In genomic region chr1:59368649-59369319, GRCm38 (mm10) we compare ENCODE assay signal across 17 mouse cellular contexts.
DNase-seq lines count a peak whose midpoint lies in the region; ATAC-seq and TF ChIP-seq lines count a peak whose summit lies in the region.
"Had no signal": no experiment of that assay in that cellular context is flagged by ENCODE, and none has a peak within 500 bp of the region (broad histone marks: within the 10 kb centered on the region; RNA-seq: fewer than 3 reads in every experiment).

No protein-coding gene starts in this region.

- peaks cover 28% of the 10 kb centered on the region for H3K4me1 ChIP-seq in liver, embryonic 11.5 days (replicated peaks; ENCODE audit: control insufficient read depth, insufficient read depth, low read length)
- peaks cover 10% of the 10 kb centered on the region for H3K4me1 ChIP-seq in liver, postnatal 0 days (ENCODE audit: insufficient read depth)
- H3K4me1 ChIP-seq in intestine, embryonic 16.5 days (ENCODE audit: control insufficient read depth, insufficient read depth, low read length): peaks cover 14% of the 10 kb centered on the region
- no peaks in the 10 kb centered on the region for H3K4me1 ChIP-seq in lung, postnatal 0 days (ENCODE audit: insufficient read depth, low read depth, low read length)

- no peak for TF ChIP-seq CTCF in liver, postnatal 0 days (IDR thresholded peaks at IDR 0.05; ENCODE audit: low read depth)
- no peak for TF ChIP-seq CTCF in lung, postnatal 0 days (IDR thresholded peaks at IDR 0.05)

- no peak overlapping the region; the same call in 1 of the 2 replicates for H3K4me2 ChIP-seq in liver, embryonic 11.5 days
- no peak overlapping the region for H3K4me2 ChIP-seq in liver, postnatal 0 days (ENCODE audit: low read depth, low read length)
- no peak overlapping the region for H3K4me2 ChIP-seq in intestine, embryonic 16.5 days (ENCODE audit: low read depth, low read length)
- no peak overlapping the region for H3K4me2 ChIP-seq in lung, postnatal 0 days (replicated peaks; ENCODE audit: low read depth, low read length)
- H3K4me2 ChIP-seq: forebrain, embryonic 12.5 days; hindbrain, embryonic 13.5 days had no signal

- no peak for ATAC-seq in liver, embryonic 11.5 days (replicated peaks; ENCODE audit: low FRiP score)
- ATAC-seq in liver, postnatal 0 days: no peak
- ATAC-seq in intestine, embryonic 16.5 days: peak; percentile 63; the same call in 1 of the 2 replicates
- ATAC-seq in lung, postnatal 0 days: peak; percentile 73

- no peaks in the 10 kb centered on the region for H3K9me3 ChIP-seq in liver, embryonic 11.5 days (ENCODE audit: control insufficient read depth, low read length)
- no peaks in the 10 kb centered on the region for H3K9me3 ChIP-seq in liver, postnatal 0 days (ENCODE audit: low read length)
- no peaks in the 10 kb centered on the region for H3K9me3 ChIP-seq in intestine, embryonic 16.5 days (ENCODE audit: control insufficient read depth, low read length)
- H3K9me3 ChIP-seq in lung, postnatal 0 days (ENCODE audit: low read length): no peaks in the 10 kb centered on the region
- H3K9me3 ChIP-seq: forebrain, embryonic 12.5 days; heart, embryonic 10.5 days; hindbrain, embryonic 13.5 days; midbrain, embryonic 10.5 days had no signal

- H3K27me3 ChIP-seq in liver, embryonic 11.5 days (replicated peaks; ENCODE audit: control insufficient read depth, insufficient read depth, low read length): no peaks in the 10 kb centered on the region
- H3K27me3 ChIP-seq in liver, postnatal 0 days (ENCODE audit: insufficient read depth, low read length): no peaks in the 10 kb centered on the region
- no peaks in the 10 kb centered on the region for H3K27me3 ChIP-seq in intestine, embryonic 16.5 days (replicated peaks; ENCODE audit: control insufficient read depth, insufficient read depth, low read length)
- no peaks in the 10 kb centered on the region for H3K27me3 ChIP-seq in lung, postnatal 0 days (replicated peaks; ENCODE audit: insufficient read depth, low read length)
- H3K27me3 ChIP-seq: hindbrain, embryonic 13.5 days had no signal

- no peak overlapping the region for H3K9ac ChIP-seq in liver, embryonic 11.5 days (ENCODE audit: low read depth, low read length)
- H3K9ac ChIP-seq in liver, postnatal 0 days (replicated peaks): no peak overlapping the region
- no peak overlapping the region for H3K9ac ChIP-seq in intestine, embryonic 16.5 days (ENCODE audit: low read depth, low read length)
- H3K9ac ChIP-seq in lung, postnatal 0 days (replicated peaks; ENCODE audit: low read depth): no peak overlapping the region
- H3K9ac ChIP-seq: forebrain, embryonic 12.5 days; hindbrain, embryonic 13.5 days had no signal

- 47% methylated on average over 10 of the region's 10 CpGs for WGBS in liver, embryonic 11.5 days
- WGBS in liver, postnatal 0 days (ENCODE audit: insufficient replicate concordance): 61% methylated on average over 10 of the region's 10 CpGs
- whole genome bisulfite sequencing in intestine, embryonic 16.5 days: 36% methylated on average over 10 of the region's 10 CpGs
- 26% methylated on average over 10 of the region's 10 CpGs for WGBS in lung, postnatal 0 days

- no peak for TF ChIP-seq EP300 in liver, postnatal 0 days (IDR thresholded peaks at IDR 0.05; ENCODE audit: low read depth)
- TF ChIP-seq EP300 in lung, postnatal 0 days (IDR thresholded peaks at IDR 0.05): no peak

- H3K36me3 ChIP-seq in liver, embryonic 11.5 days (ENCODE audit: control insufficient read depth, insufficient read depth, low read length): no peaks in the 10 kb centered on the region
- no peaks in the 10 kb centered on the region for H3K36me3 ChIP-seq in liver, postnatal 0 days (replicated peaks; ENCODE audit: insufficient read depth, low read length)
- no peaks in the 10 kb centered on the region for H3K36me3 ChIP-seq in intestine, embryonic 16.5 days (ENCODE audit: control insufficient read depth, insufficient read depth, low read length)
- no peaks in the 10 kb centered on the region for H3K36me3 ChIP-seq in lung, postnatal 0 days (ENCODE audit: insufficient read depth, low read length)
- H3K36me3 ChIP-seq: forebrain, embryonic 12.5 days; heart, embryonic 10.5 days; hindbrain, embryonic 13.5 days; midbrain, embryonic 10.5 days had no signal

- no peak overlapping the region for H3K4me3 ChIP-seq in liver, embryonic 11.5 days (ENCODE audit: low read depth, low read length)
- no peak overlapping the region for H3K4me3 ChIP-seq in liver, postnatal 0 days (ENCODE audit: low read depth, low read length)
- H3K4me3 ChIP-seq in intestine, embryonic 16.5 days (ENCODE audit: low read length): no peak overlapping the region
- no peak overlapping the region for H3K4me3 ChIP-seq in lung, postnatal 0 days (ENCODE audit: low read depth, low read length)
- H3K4me3 ChIP-seq: forebrain, embryonic 12.5 days; hindbrain, embryonic 13.5 days; left cerebral cortex, adult 2 months; midbrain, embryonic 10.5 days had no signal

- peak overlapping the region; percentile 54 for H3K27ac ChIP-seq in liver, embryonic 11.5 days (ENCODE audit: low read depth, low read length)
- no peak overlapping the region for H3K27ac ChIP-seq in liver, postnatal 0 days (ENCODE audit: low read depth)
- H3K27ac ChIP-seq in intestine, embryonic 16.5 days (ENCODE audit: low read length): no peak overlapping the region
- H3K27ac ChIP-seq in lung, postnatal 0 days (ENCODE audit: low read length): no peak overlapping the region
- H3K27ac ChIP-seq: forebrain, embryonic 12.5 days; hindbrain, embryonic 13.5 days; left cerebral cortex, adult 2 months; midbrain, embryonic 10.5 days had no signal

- DNase-seq in liver, embryonic 11.5 days (ENCODE audit: low spot score): no peak
- no peak for DNase-seq in liver, postnatal 0 days
- DNase-seq in forelimb bud, embryonic 11.5 days (ENCODE audit: low read depth, low spot score): peak; percentile 59
- peak; percentile 62 for DNase-seq in lung, postnatal 0 days (ENCODE audit: low spot score)
- no peak for DNase-seq in natural killer cell, adult 2 months (ENCODE audit: low spot score in 2 of 2)
- DNase-seq in adrenal gland, postnatal 36 days: no peak
- DNase-seq: cerebellum, postnatal 25 days; gastrocnemius, postnatal 25 days; heart, postnatal 10 days; kidney, adult 11 months; thymus, postnatal 36 days had no signal

Comparison
In these comparisons a context has a peak if more than half of its experiments do, and no peak if none do; other contexts are left out.
1. ATAC-seq: peak in intestine, embryonic 16.5 days (single experiment) and lung, postnatal 0 days (single experiment); none in liver, embryonic 11.5 days (single experiment) and liver, postnatal 0 days (single experiment).
2. DNase-seq: peak in forelimb bud, embryonic 11.5 days (single experiment) and lung, postnatal 0 days (single experiment); none in liver, embryonic 11.5 days (single experiment), liver, postnatal 0 days (single experiment), natural killer cell, adult 2 months (0 of 2) and adrenal gland, postnatal 36 days (0 of 2).